Mouse (Mus musculus) hindbrain, embryonic 16.5 days (tissue): ENCODE results near the gene Itpk1. TPM values are rescaled to one million over a fixed set of nuclear protein-coding genes. Genes with fewer than 3 reads are reported as not detected.

Experiments used
- ATAC-seq: fragments of 200-750 bp; cut with Nextera tagmentation; 2 replicates; pipeline ENCODE4 v1.8.0; 2017; ENCODE audit warnings: moderate TSS enrichment, moderate library complexity
- H3K27ac ChIP-seq: fragments of 300-500 bp; sonication (generic); 2 replicates; pipeline ENCODE4 v1.5.1; 2014; ENCODE audit warnings: low read depth, mild to moderate bottlenecking, control low read depth, low read length, moderate library complexity
- H3K27me3 ChIP-seq: fragments of 300-500 bp; sonication (generic); replicated peaks from 2 replicates; pipeline ENCODE4 v1.6.1; 2014; ENCODE audit warnings: low read length; ENCODE audit not compliant: control insufficient read depth, insufficient read depth
- H3K36me3 ChIP-seq: fragments of 300-500 bp; sonication (generic); 2 replicates; pipeline ENCODE4 v1.6.1; 2014; ENCODE audit warnings: mild to moderate bottlenecking, low read length, moderate library complexity, mixed read lengths; ENCODE audit not compliant: control insufficient read depth, insufficient read depth
- H3K4me1 ChIP-seq: fragments of 300-500 bp; sonication (generic); 2 replicates; pipeline ENCODE4 v1.6.1; 2014; ENCODE audit warnings: low read depth, low read length; ENCODE audit not compliant: control insufficient read depth, insufficient read depth
- H3K4me2 ChIP-seq: fragments of 300-500 bp; sonication (generic); 2 replicates; pipeline ENCODE4 v1.6.1; 2014; ENCODE audit warnings: mild to moderate bottlenecking, low read length, control low read depth, moderate library complexity
- H3K4me3 ChIP-seq: fragments of 300-500 bp; sonication (generic); 2 replicates; pipeline ENCODE4 v1.5.1; 2014; ENCODE audit warnings: mild to moderate bottlenecking, low read length, control low read depth, moderate library complexity
- H3K9ac ChIP-seq: fragments of 300-500 bp; sonication (generic); 2 replicates; pipeline ENCODE4 v1.6.1; 2014; ENCODE audit warnings: low read depth, mild to moderate bottlenecking, control low read depth, low read length, moderate library complexity
- H3K9me3 ChIP-seq: fragments of 300-500 bp; sonication (generic); 2 replicates; pipeline ENCODE4 v1.6.1; 2014; ENCODE audit warnings: mild to moderate bottlenecking, low read length, moderate library complexity; ENCODE audit not compliant: control insufficient read depth
- WGBS: fragments of 180-500 bp; shearing (Covaris S2); extraction: QIAGEN DNeasy Blood & Tissue Kit; methylation state at CpG from one replicate; pipeline ENCODE4 v1.1.7; 2014; 5-methylcytosine and 5-hydroxymethylcytosine counted together
- polyA plus RNA-seq: library from polyadenylated mRNA; unstranded; fragments of >200 nt; fragmentation: Nextera tagmentation; extraction: Ambion mirVana; gene quantifications from 2 replicates; pipeline ENCODE4 v1.2.1, GENCODE M21; 2015

Itpk1 gene
- polyA plus RNA-seq, 1 experiment from 2014 or later: 41.2 TPM

GRCm38 (mm10) chr12:102733381-102733780 is 28.7 kb upstream of the Itpk1 start:
- H3K36me3 ChIP-seq: no peaks in the 10 kb centered on the region
- no peak overlapping the region for H3K9ac ChIP-seq
- H3K27me3 ChIP-seq: no peaks in the 10 kb centered on the region
- H3K27ac ChIP-seq: no peak overlapping the region
- ATAC-seq: no peak
- H3K4me1 ChIP-seq: peaks cover 15% of the 10 kb centered on the region
- H3K4me2 ChIP-seq: no peak overlapping the region
- 13% methylated on average over 4 of the region's 5 CpGs for WGBS
- H3K9me3 ChIP-seq: no peaks in the 10 kb centered on the region
- H3K4me3 ChIP-seq: no peak overlapping the region

- H3K36me3 ChIP-seq: no peaks in the 10 kb centered on the region
- peak overlapping the region; percentile 45 for H3K4me2 ChIP-seq
- no peaks in the 10 kb centered on the region for H3K9me3 ChIP-seq
- 27% methylated on average over 16 of the region's 16 CpGs for WGBS
- H3K9ac ChIP-seq: no peak overlapping the region
- peaks cover 15% of the 10 kb centered on the region for H3K4me1 ChIP-seq
- ATAC-seq: peak; percentile 53
- peak overlapping the region; percentile 26; the same call in 1 of the 2 replicates for H3K4me3 ChIP-seq
- H3K27me3 ChIP-seq: no peaks in the 10 kb centered on the region
- peak overlapping the region; percentile 68 for H3K27ac ChIP-seq
Measured at GRCm38 (mm10) chr12:102730798-102731619, 26.3 kb upstream of the Itpk1 start.

GRCm38 (mm10) chr12:102729855-102730797 is 25.4 kb upstream of the Itpk1 start:
- ATAC-seq: peak; percentile 98
- no peaks in the 10 kb centered on the region for H3K9me3 ChIP-seq
- peak overlapping the region; percentile 37; the same call in 1 of the 2 replicates for H3K9ac ChIP-seq

GRCm38 (mm10) chr12:102725761-102726175 is 21.0 kb upstream of the Itpk1 start:
- whole genome bisulfite sequencing: 72% methylated on average over 7 of the region's 7 CpGs
- no peak for ATAC-seq
- Histone ChIP-seq H3K9ac (no peak overlapping the region), H3K27ac (no peak overlapping the region), H3K9me3 (no peaks in the 10 kb centered on the region), H3K4me2 (no peak overlapping the region), H3K36me3 (no peaks in the 10 kb centered on the region), H3K4me3 (no peak overlapping the region), H3K4me1 (peaks cover 9% of the 10 kb centered on the region), H3K27me3 (no peaks in the 10 kb centered on the region)

More at GRCm38 (mm10) chr12:102729855-102730797, 25.4 kb upstream of the Itpk1 start:
- Histone ChIP-seq H3K27me3 (no peaks in the 10 kb centered on the region), H3K27ac (peak overlapping the region; percentile 73), H3K4me1 (peaks cover 15% of the 10 kb centered on the region), H3K4me2 (peak overlapping the region; percentile 45), H3K4me3 (peak overlapping the region; percentile 26), H3K36me3 (no peaks in the 10 kb centered on the region)
- WGBS: 29% methylated on average over 26 of the region's 26 CpGs

- H3K4me1 ChIP-seq: peaks cover 3% of the 10 kb centered on the region
- no peaks in the 10 kb centered on the region for H3K9me3 ChIP-seq
- WGBS: 93% methylated on average over 6 of the region's 6 CpGs
- no peak for ATAC-seq
- H3K36me3 ChIP-seq: no peaks in the 10 kb centered on the region
- H3K4me2 ChIP-seq: no peak overlapping the region
- no peak overlapping the region for H3K27ac ChIP-seq
- no peaks in the 10 kb centered on the region for H3K27me3 ChIP-seq
- no peak overlapping the region for H3K4me3 ChIP-seq
- no peak overlapping the region for H3K9ac ChIP-seq
Measured at GRCm38 (mm10) chr12:102725146-102725545, 20.4 kb upstream of the Itpk1 start.

GRCm38 (mm10) chr12:102723861-102724260 is 19.1 kb upstream of the Itpk1 start:
- ATAC-seq: no peak
- no peaks in the 10 kb centered on the region for H3K9me3 ChIP-seq
- no peak overlapping the region for H3K4me2 ChIP-seq
- no peak overlapping the region for H3K9ac ChIP-seq
- no peaks in the 10 kb centered on the region for H3K27me3 ChIP-seq
- no peaks in the 10 kb centered on the region for H3K36me3 ChIP-seq
- no peaks in the 10 kb centered on the region for H3K4me1 ChIP-seq
- H3K27ac ChIP-seq: no peak overlapping the region
- 73% methylated on average over 6 of the region's 6 CpGs for WGBS
- H3K4me3 ChIP-seq: no peak overlapping the region

GRCm38 (mm10) chr12:102722966-102723365 is 18.2 kb upstream of the Itpk1 start:
- Histone ChIP-seq H3K4me1 (no peaks in the 10 kb centered on the region), H3K4me2 (no peak overlapping the region), H3K9ac (no peak overlapping the region), H3K4me3 (no peak overlapping the region), H3K36me3 (no peaks in the 10 kb centered on the region), H3K27ac (no peak overlapping the region), H3K9me3 (no peaks in the 10 kb centered on the region), H3K27me3 (no peaks in the 10 kb centered on the region)
- ATAC-seq: no peak
- 55% methylated on average over 8 of the region's 8 CpGs for WGBS

GRCm38 (mm10) chr12:102722451-102722850 is 17.7 kb upstream of the Itpk1 start:
- no peak overlapping the region for H3K27ac ChIP-seq
- H3K9ac ChIP-seq: no peak overlapping the region
- no peaks in the 10 kb centered on the region for H3K4me1 ChIP-seq
- H3K4me2 ChIP-seq: no peak overlapping the region
- no peaks in the 10 kb centered on the region for H3K27me3 ChIP-seq
- 54% methylated on average over 11 of the region's 11 CpGs for WGBS
- no peaks in the 10 kb centered on the region for H3K36me3 ChIP-seq
- no peak for ATAC-seq
- no peak overlapping the region for H3K4me3 ChIP-seq
- no peaks in the 10 kb centered on the region for H3K9me3 ChIP-seq
